Mouse (Mus musculus) stomach, postnatal 0 days (tissue): Measurements from ENCODE around the gene Trpv1.

Experiments
- CTCF ChIP-seq: IDR thresholded peaks from 2 replicates; pipeline ENCODE4 v1.5.1; 2016; ENCODE audit warnings: antibody characterized with exemption, low read depth, mild to moderate bottlenecking, moderate library complexity
- EP300 ChIP-seq: optimal IDR thresholded peaks from 2 replicates; pipeline ENCODE3; 2016; ENCODE audit warnings: antibody characterized with exemption

DNA sequence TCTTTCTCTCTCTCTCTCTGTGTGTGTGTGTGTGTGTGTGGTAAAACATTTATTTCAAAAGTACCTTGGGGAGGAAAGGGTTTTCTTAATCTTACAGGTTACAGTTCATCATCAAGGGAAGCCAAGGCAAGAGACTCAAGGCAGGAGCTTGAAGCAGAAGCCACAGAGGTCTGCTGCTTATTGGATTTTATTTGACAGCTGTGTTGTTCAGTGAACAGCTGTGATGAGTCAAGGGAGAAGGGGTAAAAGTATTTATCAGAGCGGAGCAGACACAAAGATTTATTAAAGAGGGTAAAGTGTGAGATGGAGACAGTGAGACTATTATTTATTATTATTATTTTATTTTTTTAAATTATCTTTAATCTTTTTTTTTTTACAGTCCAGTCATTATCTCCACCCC, 27.3 kb downstream of the Trpv1 start:
- no peak for TF ChIP-seq CTCF
- TF ChIP-seq EP300: no peak
